In genomic region chr13:9043289-9044049, GRCm38 (mm10) we compare ENCODE assay signal across 20 mouse cellular contexts. TPM values are rescaled to one million over a fixed set of nuclear protein-coding genes. Genes with fewer than 3 reads are reported as not detected.
DNase-seq lines count a peak whose midpoint lies in the region; ATAC-seq and TF ChIP-seq lines count a peak whose summit lies in the region.
"Had no signal": no experiment of that assay in that cellular context is flagged by ENCODE, and none has a peak within 500 bp of the region (broad histone marks: within the 10 kb centered on the region; RNA-seq: fewer than 3 reads in every experiment).

No protein-coding gene starts in this region.

- H3K27me3 ChIP-seq in kidney, embryonic 16.5 days (ENCODE audit: insufficient read depth, low read length): no peaks in the 10 kb centered on the region
- no peaks in the 10 kb centered on the region for H3K27me3 ChIP-seq in stomach, embryonic 15.5 days (replicated peaks)
- no peaks in the 10 kb centered on the region for H3K27me3 ChIP-seq in stomach, postnatal 0 days (ENCODE audit: control insufficient read depth, insufficient read depth, low read length)
- H3K27me3 ChIP-seq in lung, embryonic 16.5 days (ENCODE audit: control insufficient read depth, insufficient read depth, low read depth, low read length): no peaks in the 10 kb centered on the region
- H3K27me3 ChIP-seq: embryonic facial prominence, embryonic 13.5 days; heart, embryonic 12.5 days; hindbrain, embryonic 13.5 days; neural tube, embryonic 13.5 days had no signal

- peak overlapping the region; percentile 4; the same call in 1 of the 2 replicates for H3K27ac ChIP-seq in kidney, embryonic 16.5 days (ENCODE audit: low read length)
- H3K27ac ChIP-seq in stomach, embryonic 15.5 days: peak overlapping the region; percentile 35; the same call in 1 of the 2 replicates
- no peak overlapping the region for H3K27ac ChIP-seq in stomach, postnatal 0 days (replicated peaks)
- H3K27ac ChIP-seq in lung, embryonic 16.5 days (ENCODE audit: low read length): peak overlapping the region; percentile 56
- H3K27ac ChIP-seq: embryonic facial prominence, embryonic 13.5 days; hindbrain, embryonic 13.5 days; liver, embryonic 14.5 days; neural tube, embryonic 13.5 days had no signal

- TF ChIP-seq EP300 in stomach, postnatal 0 days (optimal IDR thresholded peaks at IDR 0.05): no peak

- no peak for DNase-seq in kidney, postnatal 4 days
- DNase-seq in stomach, postnatal 0 days (ENCODE audit: low spot score): no peak
- DNase-seq in adrenal gland, postnatal 4 days (ENCODE audit: low spot score in 2 of 2): no peak
- no peak for DNase-seq in cerebellum, adult 9-11 months
- DNase-seq: cerebellum, adult 8-10 months; heart, postnatal 14 days; kidney, postnatal 10 days; midbrain, embryonic 14.5 days; thymus, adult 18-20 months; thymus, postnatal 4 days had no signal

- ATAC-seq in kidney, embryonic 16.5 days (ENCODE audit: low FRiP score, low TSS enrichment): no peak
- ATAC-seq in stomach, embryonic 15.5 days (ENCODE audit: insufficient read depth, low FRiP score, low read depth): peak; percentile 27; the same call in 1 of the 2 replicates
- ATAC-seq in stomach, postnatal 0 days (ENCODE audit: low FRiP score, low TSS enrichment): no peak
- ATAC-seq in lung, embryonic 16.5 days (ENCODE audit: low read depth): peak; percentile 76
- ATAC-seq: forebrain, embryonic 16.5 days; inflammation-experienced regulatory T-cells, adult 6 months had no signal

- H3K9ac ChIP-seq in kidney, embryonic 16.5 days (replicated peaks; ENCODE audit: low read length): no peak overlapping the region
- H3K9ac ChIP-seq in stomach, embryonic 15.5 days: no peak overlapping the region
- H3K9ac ChIP-seq in stomach, postnatal 0 days (ENCODE audit: low read length): no peak overlapping the region
- no peak overlapping the region for H3K9ac ChIP-seq in lung, embryonic 16.5 days (ENCODE audit: low read length)
- H3K9ac ChIP-seq: embryonic facial prominence, embryonic 13.5 days; heart, embryonic 12.5 days; hindbrain, embryonic 13.5 days; liver, embryonic 14.5 days; neural tube, embryonic 13.5 days had no signal

- no peaks in the 10 kb centered on the region for H3K36me3 ChIP-seq in kidney, embryonic 16.5 days (ENCODE audit: insufficient read depth, low read length)
- no peaks in the 10 kb centered on the region for H3K36me3 ChIP-seq in stomach, embryonic 15.5 days
- no peaks in the 10 kb centered on the region for H3K36me3 ChIP-seq in stomach, postnatal 0 days (ENCODE audit: control insufficient read depth, insufficient read depth, low read length)
- no peaks in the 10 kb centered on the region for H3K36me3 ChIP-seq in lung, embryonic 16.5 days (ENCODE audit: control insufficient read depth, insufficient read depth, low read length)
- H3K36me3 ChIP-seq: embryonic facial prominence, embryonic 13.5 days; heart, embryonic 12.5 days; hindbrain, embryonic 13.5 days; neural tube, embryonic 13.5 days had no signal

- TF ChIP-seq CTCF in stomach, postnatal 0 days (IDR thresholded peaks at IDR 0.05; ENCODE audit: low read depth): no peak

- H3K9me3 ChIP-seq in kidney, embryonic 16.5 days (ENCODE audit: low read length): no peaks in the 10 kb centered on the region
- H3K9me3 ChIP-seq in stomach, embryonic 15.5 days: no peaks in the 10 kb centered on the region
- no peaks in the 10 kb centered on the region for H3K9me3 ChIP-seq in stomach, postnatal 0 days (ENCODE audit: control insufficient read depth, low read length)
- H3K9me3 ChIP-seq in lung, embryonic 16.5 days (ENCODE audit: control insufficient read depth, low read length): no peaks in the 10 kb centered on the region
- H3K9me3 ChIP-seq: embryonic facial prominence, embryonic 13.5 days; hindbrain, embryonic 13.5 days; neural tube, embryonic 13.5 days had no signal

- no peak overlapping the region for H3K4me3 ChIP-seq in kidney, embryonic 16.5 days (ENCODE audit: low read length)
- H3K4me3 ChIP-seq in stomach, embryonic 15.5 days (replicated peaks): no peak overlapping the region
- H3K4me3 ChIP-seq in stomach, postnatal 0 days (ENCODE audit: low read depth, low read length): no peak overlapping the region
- no peak overlapping the region for H3K4me3 ChIP-seq in lung, embryonic 16.5 days (ENCODE audit: low read length)
- H3K4me3 ChIP-seq: embryonic facial prominence, embryonic 13.5 days; heart, embryonic 12.5 days; hindbrain, embryonic 13.5 days; neural tube, embryonic 13.5 days had no signal

- WGBS in kidney, embryonic 16.5 days: 19% methylated on average over 3 of the region's 3 CpGs
- 29% methylated on average over 3 of the region's 3 CpGs for WGBS in stomach, embryonic 15.5 days
- WGBS in stomach, postnatal 0 days: 25% methylated on average over 3 of the region's 3 CpGs
- 10% methylated on average over 3 of the region's 3 CpGs for WGBS in lung, embryonic 16.5 days

- no peak overlapping the region for H3K4me2 ChIP-seq in kidney, embryonic 16.5 days (replicated peaks; ENCODE audit: low read depth, low read length)
- no peak overlapping the region for H3K4me2 ChIP-seq in stomach, embryonic 15.5 days
- H3K4me2 ChIP-seq in stomach, postnatal 0 days (replicated peaks; ENCODE audit: low read depth): no peak overlapping the region
- no peak overlapping the region for H3K4me2 ChIP-seq in lung, embryonic 16.5 days (ENCODE audit: low read depth, low read length)
- H3K4me2 ChIP-seq: embryonic facial prominence, embryonic 13.5 days; heart, embryonic 12.5 days; hindbrain, embryonic 13.5 days; neural tube, embryonic 13.5 days had no signal

- peaks cover 6% of the 10 kb centered on the region; the same call in 1 of the 2 replicates for H3K4me1 ChIP-seq in kidney, embryonic 16.5 days (ENCODE audit: insufficient read depth, low read length)
- no peaks in the 10 kb centered on the region for H3K4me1 ChIP-seq in stomach, embryonic 15.5 days
- no peaks in the 10 kb centered on the region for H3K4me1 ChIP-seq in stomach, postnatal 0 days (replicated peaks; ENCODE audit: control insufficient read depth, insufficient read depth)
- H3K4me1 ChIP-seq in lung, embryonic 16.5 days (replicated peaks; ENCODE audit: control insufficient read depth, insufficient read depth, low read length): peaks cover 10% of the 10 kb centered on the region
- H3K4me1 ChIP-seq: embryonic facial prominence, embryonic 13.5 days; heart, embryonic 12.5 days; hindbrain, embryonic 13.5 days; neural tube, embryonic 13.5 days had no signal

RNA-seq across cellular contexts. Expression of gene Gtpbp4, which starts 47.6 kb away (rescaled TPM):
- polyA plus RNA-seq in kidney, embryonic 16.5 days (2015; fragmentation: Nextera tagmentation; extraction: Ambion mirVana): 80.9 and 82.6 TPM in 2 replicates
- 74.5 and 81.7 TPM in 2 replicates for polyA plus RNA-seq in stomach, embryonic 15.5 days (2015; fragmentation: Nextera tagmentation; extraction: Ambion mirVana)
- polyA plus RNA-seq in stomach, postnatal 0 days (2015; fragmentation: Nextera tagmentation; extraction: Ambion mirVana): 43.5 and 50.0 TPM in 2 replicates
- 56.3 and 61.7 TPM in 2 replicates for polyA plus RNA-seq in lung, embryonic 16.5 days (2015; fragmentation: Nextera tagmentation; extraction: Ambion mirVana)
- total RNA-seq in adrenal gland, postnatal 4 days (2021): 10 to 100 TPM; 55.4 to 63.4 TPM

RNA-seq across cellular contexts. Expression of gene Larp4b, which starts 50.2 kb away (rescaled TPM):
- 32.3 and 36.3 TPM in 2 replicates for polyA plus RNA-seq in kidney, embryonic 16.5 days (2015; fragmentation: Nextera tagmentation; extraction: Ambion mirVana)
- 37.6 and 37.8 TPM in 2 replicates for polyA plus RNA-seq in stomach, embryonic 15.5 days (2015; fragmentation: Nextera tagmentation; extraction: Ambion mirVana)
- polyA plus RNA-seq in stomach, postnatal 0 days (2015; fragmentation: Nextera tagmentation; extraction: Ambion mirVana): 28.4 and 29.0 TPM in 2 replicates
- 31.6 and 31.9 TPM in 2 replicates for polyA plus RNA-seq in lung, embryonic 16.5 days (2015; fragmentation: Nextera tagmentation; extraction: Ambion mirVana)
- total RNA-seq in adrenal gland, postnatal 4 days (2021): 10 to 100 TPM; 80.8 to 88.5 TPM

Comparison
In these comparisons a context has a peak if more than half of its experiments do, and no peak if none do; other contexts are left out.
1. ATAC-seq: peak in stomach, embryonic 15.5 days (single experiment) and lung, embryonic 16.5 days (single experiment); none in kidney, embryonic 16.5 days (single experiment) and stomach, postnatal 0 days (single experiment).